Mouse (Mus musculus): ENCODE results near the gene Cd300ld3.

Cd300ld3 gene

DNA sequence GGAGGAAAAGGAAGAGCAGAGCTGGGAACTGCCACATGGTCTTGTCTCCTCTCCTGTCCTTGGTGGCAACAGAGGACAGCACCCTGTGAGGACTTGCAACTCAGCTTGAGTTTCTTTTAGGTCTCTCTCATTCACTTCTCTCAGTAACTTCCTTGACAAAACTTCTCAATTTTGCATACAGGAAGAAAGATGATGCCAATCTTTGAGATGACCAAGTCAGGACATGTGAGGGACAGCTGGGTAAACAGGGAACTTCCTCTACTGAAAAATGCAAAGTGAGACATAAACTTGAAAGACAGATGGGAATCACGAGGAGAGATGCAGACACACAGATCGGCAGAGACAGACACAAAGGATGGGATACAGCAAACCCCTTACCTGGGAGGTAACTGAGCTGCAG is at the start of gene Cd300ld3:
TSS of gene Cd300ld3 (minus strand) at position 151 of the 400 bp plus-strand sequence.
- no peak for DNase-seq (ENCODE audit: low spot score)

- no peak for DNase-seq (ENCODE audit: low spot score)
These were observed 43.9 kb upstream of the Cd300ld3 start for GRCm38 (mm10) chr11:115092140-115092539.

DNA sequence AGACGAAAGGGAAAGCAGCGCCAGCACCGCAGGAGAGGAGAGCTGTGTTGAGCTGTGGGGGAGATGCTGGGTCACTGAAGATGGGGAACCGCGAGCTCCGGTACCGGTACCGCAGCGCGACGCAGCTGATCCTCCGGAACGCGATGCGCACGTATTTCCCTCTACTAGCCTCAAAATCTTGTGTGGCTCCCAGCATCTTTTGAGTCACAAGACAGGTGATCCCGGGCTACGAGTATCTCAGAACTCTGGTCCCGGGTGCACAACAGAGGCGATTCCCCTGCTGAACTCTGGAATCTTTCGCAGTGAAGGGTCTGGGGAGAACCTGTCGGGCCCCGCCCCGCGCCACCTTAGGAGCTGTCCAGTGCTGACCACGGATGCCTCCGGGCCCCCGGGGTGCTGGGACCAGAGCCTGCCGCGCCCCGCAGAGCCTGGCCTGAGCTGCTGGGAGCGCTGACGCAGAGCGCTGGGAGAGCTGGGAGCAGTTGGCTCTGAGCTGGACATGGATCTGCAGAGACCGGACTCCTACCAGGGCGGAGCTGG is 43.2 kb upstream of the Cd300ld3 start, which contains the start of gene Rab37:
TSS of gene Rab37 (plus strand) at position 70 of the 540 bp plus-strand sequence.
- no peak for DNase-seq (ENCODE audit: low spot score)

GRCm38 (mm10) chr11:115089853-115090252 is 41.6 kb upstream of the Cd300ld3 start:
- no peak for DNase-seq (ENCODE audit: low spot score)

DNA sequence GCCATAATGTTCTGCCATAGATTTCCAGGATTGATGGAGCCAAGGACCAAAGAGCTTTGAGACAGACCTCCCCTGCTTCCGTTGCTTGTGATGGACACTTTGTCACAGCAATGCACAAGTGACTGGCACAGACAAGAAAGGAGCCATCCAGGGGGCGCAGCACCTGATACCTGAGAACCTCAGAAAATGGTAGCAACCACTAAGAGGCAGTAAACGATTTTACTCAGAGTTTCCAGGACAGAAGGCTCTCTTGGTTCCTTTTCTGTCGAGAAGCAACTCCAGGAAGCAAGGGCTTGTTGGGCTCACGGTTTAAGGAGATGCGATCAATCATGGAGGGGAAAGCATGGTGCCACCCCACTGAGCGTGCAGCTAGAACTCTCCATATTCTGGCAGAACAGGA is 38.0 kb upstream of the Cd300ld3 start:
- no peak for DNase-seq (ENCODE audit: low spot score)

DNA sequence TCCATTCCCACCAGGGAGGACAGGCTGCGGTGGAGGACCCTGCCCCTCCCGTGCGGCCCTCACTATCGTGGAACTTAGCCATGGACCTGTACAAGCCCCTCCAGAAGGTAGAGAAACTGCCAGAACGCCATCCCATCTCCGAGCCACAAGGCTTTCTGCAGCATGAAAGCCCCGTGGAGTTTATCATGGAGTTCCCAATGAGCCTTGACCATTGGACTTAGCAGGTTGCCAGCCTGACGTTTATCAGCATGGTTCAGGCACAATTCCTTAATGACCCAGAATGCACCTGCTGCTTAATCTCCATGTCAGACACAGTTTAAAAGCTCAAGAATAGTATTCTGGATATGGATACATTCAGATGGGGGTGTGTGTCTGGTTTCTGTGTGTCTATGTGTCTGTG is 36.9 kb upstream of the Cd300ld3 start:
- DNase-seq (ENCODE audit: low spot score) = no peak

GRCm38 (mm10) chr11:115084595-115084994 is 36.4 kb upstream of the Cd300ld3 start:
- DNase-seq (ENCODE audit: low spot score) = no peak

- peak; percentile 51 for DNase-seq (ENCODE audit: low spot score)
These were observed 35.3 kb upstream of the Cd300ld3 start for GRCm38 (mm10) chr11:115083376-115084139.

DNA sequence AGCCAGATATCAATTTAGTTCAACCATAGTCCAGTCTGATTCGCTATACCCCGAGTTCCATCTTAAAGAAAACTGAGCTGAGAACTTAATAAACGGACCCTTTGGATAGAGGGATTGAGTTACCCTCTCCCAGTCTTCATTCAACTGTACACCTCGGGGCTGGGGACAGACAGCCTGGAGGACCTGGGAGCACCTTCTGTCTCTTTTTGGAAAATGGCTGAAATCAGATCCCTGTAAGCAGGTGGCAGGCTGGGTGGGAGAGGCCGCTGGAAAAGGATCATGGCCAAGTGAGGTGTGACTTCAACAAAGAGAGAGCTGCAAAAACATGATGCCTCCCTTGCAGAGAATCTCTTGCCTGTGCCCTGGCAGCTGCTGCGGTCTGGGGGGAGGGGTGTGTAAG is 34.0 kb upstream of the Cd300ld3 start:
- DNase-seq (ENCODE audit: low spot score) = no peak

DNA sequence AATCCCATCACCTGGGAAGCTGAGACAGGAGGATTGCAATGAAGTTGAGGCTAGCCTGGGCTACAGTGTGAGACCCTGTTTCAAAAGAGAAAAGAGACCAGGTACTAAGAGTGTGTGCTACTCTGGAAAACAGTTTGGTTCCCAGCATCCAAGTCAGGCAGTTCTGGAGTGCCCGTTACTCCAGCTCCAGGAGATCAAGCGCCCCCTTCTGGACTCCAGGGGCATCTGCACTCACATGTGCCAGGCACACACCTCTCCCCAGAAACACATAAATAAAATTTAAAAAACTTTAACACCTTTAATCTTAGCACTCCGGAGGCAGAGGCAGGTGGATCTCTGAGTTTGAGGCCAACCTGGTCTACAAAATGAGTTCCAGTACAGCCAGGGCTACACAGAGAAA is 33.2 kb upstream of the Cd300ld3 start:
- no peak for DNase-seq (ENCODE audit: low spot score)

DNA sequence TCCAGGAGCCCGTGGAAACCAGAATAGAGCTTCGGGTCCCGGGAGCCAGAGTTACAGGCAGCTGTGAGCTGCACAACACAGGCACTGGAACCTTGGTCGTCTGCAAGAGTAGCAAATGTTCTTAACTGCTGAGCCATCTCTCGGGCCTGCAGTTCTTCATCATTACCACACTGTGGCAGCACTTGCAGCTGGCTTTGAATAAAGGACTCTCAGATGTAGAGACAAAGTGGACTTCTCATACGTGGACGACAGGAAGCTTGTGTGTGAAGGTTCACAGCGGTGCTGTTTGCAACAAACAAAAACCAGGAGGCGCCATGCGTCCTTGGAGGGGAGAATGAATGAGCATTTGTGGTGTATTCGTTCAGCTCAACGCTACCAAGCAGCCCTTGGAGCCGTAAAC is 32.7 kb upstream of the Cd300ld3 start:
- peak; percentile 5 for DNase-seq (ENCODE audit: low spot score)

DNA sequence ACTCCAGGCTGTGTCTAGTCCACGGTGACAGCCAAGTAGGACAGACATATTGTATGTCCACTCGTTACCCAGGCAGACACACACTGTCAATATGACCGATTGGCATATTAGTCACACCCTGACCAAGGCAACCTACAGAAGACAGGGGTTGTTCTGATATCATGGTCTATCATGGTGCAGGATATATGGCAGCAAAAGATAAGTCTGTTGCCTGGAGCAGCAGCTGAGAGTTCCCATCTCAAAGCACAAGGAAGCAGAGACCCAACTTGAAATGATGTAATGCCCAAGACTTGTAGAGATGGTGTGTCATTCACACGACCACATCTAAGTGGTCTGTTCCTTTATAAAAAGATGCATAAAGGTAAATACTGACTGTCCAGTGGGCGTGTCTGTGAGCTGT is 30.5 kb upstream of the Cd300ld3 start:
- no peak for DNase-seq (ENCODE audit: low spot score)

GRCm38 (mm10) chr11:115077436-115077835 is 29.2 kb upstream of the Cd300ld3 start:
- no peak for DNase-seq (ENCODE audit: low spot score)

- DNase-seq (ENCODE audit: low spot score) = no peak
These were observed 27.6 kb upstream of the Cd300ld3 start for GRCm38 (mm10) chr11:115075859-115076258.

DNA sequence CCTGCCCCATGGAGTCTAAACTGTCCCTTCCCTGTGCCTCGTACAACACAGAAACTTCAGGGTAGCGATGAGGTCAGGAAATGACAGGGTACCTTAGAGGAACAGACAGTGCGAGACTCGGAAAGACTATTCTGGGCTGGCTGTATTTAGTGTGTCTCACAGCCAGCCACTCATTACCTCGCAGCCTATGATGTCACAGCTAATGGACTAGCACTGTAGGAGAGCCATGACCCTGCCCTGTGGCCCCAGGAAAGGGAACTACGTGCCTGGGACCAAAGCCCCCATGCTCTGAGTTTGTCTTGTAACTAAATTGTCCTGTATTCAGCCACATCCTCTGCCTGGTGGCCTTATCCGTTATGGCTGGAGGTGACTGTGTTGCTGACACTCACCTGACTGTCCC is 27.2 kb upstream of the Cd300ld3 start:
- no peak for DNase-seq (ENCODE audit: low spot score)

GRCm38 (mm10) chr11:115073002-115073401 is 24.8 kb upstream of the Cd300ld3 start:
- DNase-seq (ENCODE audit: low spot score) = no peak

GRCm38 (mm10) chr11:115071631-115072294 is 23.6 kb upstream of the Cd300ld3 start:
- DNase-seq (ENCODE audit: low spot score) = no peak

GRCm38 (mm10) chr11:115071015-115071551 is 22.9 kb upstream of the Cd300ld3 start:
- DNase-seq (ENCODE audit: low spot score) = no peak

DNA sequence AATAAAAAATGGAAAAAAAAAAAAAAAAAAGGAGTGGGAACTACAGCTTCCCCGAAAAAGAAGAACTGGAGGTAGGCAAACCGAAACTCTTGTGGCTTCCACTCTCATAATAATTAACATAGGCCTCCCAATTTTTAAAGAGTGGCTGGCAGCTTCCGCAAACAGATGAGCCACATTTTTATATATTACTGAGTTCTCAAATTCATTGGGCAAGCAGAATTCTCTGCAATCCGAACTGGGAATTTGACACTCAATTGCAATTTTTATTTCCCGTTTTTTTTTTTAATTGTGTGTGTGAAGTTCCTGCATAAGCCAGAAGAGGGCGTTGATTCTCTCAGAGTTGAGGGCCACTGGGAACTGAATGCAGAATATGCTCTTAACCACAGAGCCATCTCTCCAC is 18.6 kb upstream of the Cd300ld3 start:
- no peak for DNase-seq (ENCODE audit: low spot score)

DNA sequence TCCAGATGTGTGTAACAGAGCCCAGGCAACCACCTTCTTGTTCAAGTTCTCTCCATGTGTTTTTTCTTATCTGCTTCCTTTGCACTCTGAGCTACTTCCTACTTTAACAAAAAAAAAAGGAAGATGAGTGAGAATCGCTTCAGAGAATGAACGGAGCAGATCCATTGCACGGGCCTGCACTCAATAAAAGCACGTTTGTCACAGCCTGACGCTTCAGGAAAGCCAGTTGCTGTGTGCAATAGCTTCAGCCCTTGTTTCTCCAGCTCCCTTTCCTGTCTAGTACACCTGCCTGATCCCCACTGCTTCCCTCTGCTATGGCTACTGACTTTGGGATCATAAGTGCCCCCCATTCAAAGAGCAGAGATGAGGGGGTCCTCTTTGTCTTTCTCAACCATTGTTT is 13.9 kb upstream of the Cd300ld3 start, which contains the start of gene Cd300e:
TSS of gene Cd300e (minus strand) at position 101 of the 400 bp plus-strand sequence.
- DNase-seq (ENCODE audit: low spot score) = no peak

DNA sequence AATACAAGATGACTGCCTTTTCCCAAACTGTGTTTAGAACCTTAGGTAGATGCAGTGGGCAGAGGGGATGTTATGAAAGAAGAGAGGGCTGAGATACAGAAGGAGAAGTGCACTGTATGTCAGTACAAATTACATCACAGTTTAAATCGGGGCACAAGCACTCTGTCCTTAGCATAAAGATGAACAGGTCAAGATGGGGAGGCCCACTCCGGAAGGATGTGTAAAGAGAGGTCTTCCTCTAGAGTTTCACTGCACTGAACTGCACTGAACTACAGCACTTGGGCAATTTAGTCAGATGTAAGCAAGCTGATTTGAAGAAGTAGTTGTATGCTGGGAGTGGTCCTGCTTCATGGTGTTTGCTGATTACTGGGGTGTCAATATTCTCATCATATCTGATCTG is 11.6 kb upstream of the Cd300ld3 start:
- DNase-seq (ENCODE audit: low spot score) = no peak

GRCm38 (mm10) chr11:115058701-115059100 is 10.5 kb upstream of the Cd300ld3 start:
- no peak for DNase-seq (ENCODE audit: low spot score)

- no peak for DNase-seq (ENCODE audit: low spot score)
These were observed 6.3 kb upstream of the Cd300ld3 start for GRCm38 (mm10) chr11:115054537-115054936.
